Mouse (Mus musculus): ENCODE measurements around the gene Kcnc1. TPM values are rescaled to one million over a fixed set of nuclear protein-coding genes. Genes with fewer than 3 reads are reported as not detected.

Gene Kcnc1
- total and polyA plus RNA-seq, 3 experiments: 0.08 to 0.14 TPM; not detected in 1

DNA sequence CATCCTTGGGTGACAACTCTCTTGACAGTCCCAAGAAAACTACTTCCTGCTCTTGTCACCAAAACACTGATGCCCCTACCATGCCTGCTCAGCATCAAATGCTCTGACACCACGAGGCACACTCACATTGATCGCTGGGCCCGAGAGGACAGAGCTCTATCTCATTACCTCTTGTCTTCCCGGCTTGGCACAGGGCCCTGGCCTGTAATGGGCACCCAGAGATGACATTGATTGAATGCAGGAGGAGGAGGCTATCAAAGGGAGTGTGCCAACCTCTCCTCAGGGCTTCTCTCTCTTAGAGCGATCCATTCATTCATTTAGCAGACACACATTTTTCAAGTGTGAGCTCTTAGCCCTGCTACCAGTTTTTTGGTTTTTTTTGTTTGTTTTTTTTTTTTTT is 79.2 kb downstream of the Kcnc1 start:
- dilution Hi-C loops (cut with MboI; ENCODE audit: extremely low pct_ligation_motif_present, extremely low pct_unique_long_range_greater_than_20kb, low sequenced_read_pairs): no loop called here
- in situ Hi-C loops (cut with MboI; ENCODE audit: low pct_ligation_motif_present, low pct_unique_long_range_greater_than_20kb, low sequenced_read_pairs): no loop called here

DNA sequence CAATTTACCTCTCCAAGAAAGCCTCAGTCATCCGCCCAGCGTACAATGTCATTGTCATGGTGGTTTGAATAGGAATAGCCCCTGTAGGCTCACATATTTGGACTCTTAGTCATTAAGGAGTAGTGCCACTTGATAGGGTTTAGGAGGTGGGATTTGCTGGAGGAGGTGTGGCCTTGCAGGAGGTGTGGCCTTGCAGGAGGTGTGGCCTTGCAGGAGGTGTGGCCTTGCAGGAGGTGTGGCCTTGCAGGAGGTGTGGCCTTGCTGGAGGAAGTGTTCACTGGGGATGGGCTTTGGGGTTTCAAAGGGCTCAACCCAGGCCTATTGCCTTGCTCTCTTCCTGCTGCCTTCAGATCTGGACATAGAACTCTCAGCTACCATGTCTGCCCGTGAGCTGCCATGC is 81.2 kb downstream of the Kcnc1 start:
- TF ChIP-seq POLR2AphosphoS2 (IDR thresholded peaks at IDR 0.05; ENCODE audit: low read depth, low read length): no peak
- TF ChIP-seq CHD1 (IDR thresholded peaks at IDR 0.05; ENCODE audit: low read depth, low read length): no peak
- TF ChIP-seq POLR2A (IDR thresholded peaks at IDR 0.05; ENCODE audit: low read depth, low read length): no peak
- TF ChIP-seq ELF1 (IDR thresholded peaks at IDR 0.05; ENCODE audit: low read depth, low read length): no peak
- TF ChIP-seq TCF12 (IDR thresholded peaks at IDR 0.05; ENCODE audit: low read depth, low read length): no peak
- H3K27ac ChIP-seq (ENCODE audit: insufficient read depth, low read depth): no peak overlapping the region
- no peak overlapping the region for H3K4me3 ChIP-seq (replicated peaks in 1 of 3; ENCODE audit: low read depth in 2 of 3, low read length in 2 of 3, poor library complexity in 1 of 3)
- no peaks in the 10 kb centered on the region for H3K9me3 ChIP-seq (replicated peaks; ENCODE audit: low read length)
- dilution Hi-C loops (cut with MboI; ENCODE audit: extremely low pct_ligation_motif_present, extremely low pct_unique_long_range_greater_than_20kb, low sequenced_read_pairs) (no loop called here), in situ Hi-C loops (cut with MboI; ENCODE audit: low pct_ligation_motif_present, low pct_unique_long_range_greater_than_20kb, low sequenced_read_pairs) (no loop called here)
- no peak overlapping the region for H3K4me2 ChIP-seq (ENCODE audit: insufficient read depth, low read depth, poor library complexity, severe bottlenecking)
- no peak for DNase-seq (ENCODE audit: extremely low read depth)
- H3K36me3 ChIP-seq (replicated peaks in 1 of 2; ENCODE audit: control insufficient read depth in 1 of 2, insufficient read depth in 1 of 2, low read length in 1 of 2): peaks cover 0 to 1% of the 10 kb centered on the region in 2 experiments
- H3K4me1 ChIP-seq (ENCODE audit: control insufficient read depth in 1 of 2, insufficient read depth in 2 of 2): peaks cover 5 to 27% of the 10 kb centered on the region in 2 experiments
- no peaks in the 10 kb centered on the region for H3K79me2 ChIP-seq (replicated peaks; ENCODE audit: control insufficient read depth, extremely low read depth, insufficient read depth, poor library complexity, severe bottlenecking)
- no peak overlapping the region for H3K9ac ChIP-seq (ENCODE audit: insufficient read depth, low read depth)
- H3K27me3 ChIP-seq (replicated peaks): no peaks in the 10 kb centered on the region

More for the DNA sequence above, 79.2 kb downstream of the Kcnc1 start:
- no peak overlapping the region for H3K4me3 ChIP-seq (replicated peaks in 1 of 3; ENCODE audit: low read depth in 2 of 3, low read length in 2 of 3, poor library complexity in 1 of 3)
- TF ChIP-seq MXI1 (IDR thresholded peaks at IDR 0.05; ENCODE audit: low read depth, low read length) (no peak), PAX5 (IDR thresholded peaks at IDR 0.05; ENCODE audit: low read length) (no peak), JUND (conservative IDR thresholded peaks at IDR 0.05; ENCODE audit: low read depth, low read length) (no peak), HCFC1 (IDR thresholded peaks at IDR 0.05; ENCODE audit: low read depth, low read length) (no peak), ZNF384 (IDR thresholded peaks at IDR 0.05; ENCODE audit: low read depth, low read length) (no peak), E2F4 (IDR thresholded peaks at IDR 0.05; ENCODE audit: insufficient replicate concordance, low read depth, low read length) (no peak), NELFE (IDR thresholded peaks at IDR 0.05; ENCODE audit: low read depth, low read length) (no peak), RCOR1 (conservative IDR thresholded peaks at IDR 0.05; ENCODE audit: low read depth, low read length) (no peak), GABPA (IDR thresholded peaks at IDR 0.05; ENCODE audit: insufficient replicate concordance, low read depth, low read length) (no peak), CTCF (conservative IDR thresholded peaks at IDR 0.05 in 1 of 2, IDR thresholded peaks at IDR 0.05 in 1 of 2; ENCODE audit: low read depth in 2 of 2, low read length in 2 of 2) (no peak), TCF12 (IDR thresholded peaks at IDR 0.05; ENCODE audit: low read depth, low read length) (no peak), USF1 (IDR thresholded peaks at IDR 0.05; ENCODE audit: low read depth, low read length) (no peak), SMC3 (IDR thresholded peaks at IDR 0.05; ENCODE audit: low read depth, low read length) (no peak), CHD2 (IDR thresholded peaks at IDR 0.05; ENCODE audit: low read length) (no peak), SIN3A (IDR thresholded peaks at IDR 0.05; ENCODE audit: low read length) (no peak), NRF1 (IDR thresholded peaks at IDR 0.05; ENCODE audit: low read depth, low read length) (no peak), CHD1 (IDR thresholded peaks at IDR 0.05; ENCODE audit: low read depth, low read length) (no peak), MAFK (IDR thresholded peaks at IDR 0.05; ENCODE audit: insufficient replicate concordance, low read length) (no peak), TBP (conservative IDR thresholded peaks at IDR 0.05; ENCODE audit: low read depth, low read length) (no peak)
- no peaks in the 10 kb centered on the region for H3K27me3 ChIP-seq (replicated peaks)
- no peaks in the 10 kb centered on the region for H3K36me3 ChIP-seq (replicated peaks in 1 of 2; ENCODE audit: control insufficient read depth in 1 of 2, insufficient read depth in 1 of 2, low read length in 1 of 2)
- peaks cover 0 to 35% of the 10 kb centered on the region in 2 experiments; a peak in 2 of 4 replicates for H3K4me1 ChIP-seq (ENCODE audit: control insufficient read depth in 1 of 2, insufficient read depth in 2 of 2)
- H3K9me3 ChIP-seq (replicated peaks; ENCODE audit: low read length): no peaks in the 10 kb centered on the region
- DNase-seq (ENCODE audit: extremely low read depth): no peak
- H3K27ac ChIP-seq (ENCODE audit: insufficient read depth, low read depth): no peak overlapping the region
- no peaks in the 10 kb centered on the region for H3K79me2 ChIP-seq (replicated peaks; ENCODE audit: control insufficient read depth, extremely low read depth, insufficient read depth, poor library complexity, severe bottlenecking)
- no peak overlapping the region for H3K9ac ChIP-seq (ENCODE audit: insufficient read depth, low read depth)
- H3K4me2 ChIP-seq (ENCODE audit: insufficient read depth, low read depth, poor library complexity, severe bottlenecking): no peak overlapping the region

All from CH12.LX (cell line).